Mouse (Mus musculus): ENCODE results near the gene Dync2li1. TPM values are rescaled to one million over a fixed set of nuclear protein-coding genes. Genes with fewer than 3 reads are reported as not detected.

Dync2li1 gene
- polyA plus RNA-seq, 1 experiment = 2.2 TPM

DNA sequence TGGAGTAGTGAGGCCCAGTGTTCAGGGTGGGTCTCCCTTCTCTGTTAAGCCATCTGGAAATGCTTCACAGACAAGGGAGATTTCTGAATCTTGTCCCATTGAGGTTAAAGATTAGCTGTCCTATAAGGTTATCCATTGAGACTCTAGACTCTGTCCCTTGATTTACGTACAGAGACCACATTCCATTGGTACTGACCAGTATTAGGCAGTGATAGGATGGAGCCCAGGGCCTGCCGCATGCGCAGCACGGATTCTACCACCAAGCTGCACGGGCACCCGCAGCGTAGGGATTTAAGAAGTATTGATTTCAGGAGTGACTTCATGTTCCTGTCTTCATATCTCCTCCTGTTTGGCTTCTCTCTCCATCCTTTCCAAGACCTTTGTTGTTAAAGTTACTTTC, 36.2 kb upstream of the Dync2li1 start:
- WGBS = 94% methylated on average over 7 of the region's 7 CpGs
- Histone ChIP-seq H3K4me3 (replicated peaks; ENCODE audit: control insufficient read depth, low read depth, low read length) (no peak overlapping the region), H3K4me1 (ENCODE audit: control insufficient read depth, insufficient read depth, low read length) (no peaks in the 10 kb centered on the region), H3K27ac (ENCODE audit: control insufficient read depth, insufficient read depth, low read depth, low read length, poor library complexity) (no peak overlapping the region)
- TF ChIP-seq POLR2A (IDR thresholded peaks at IDR 0.05; ENCODE audit: borderline replicate concordance, control insufficient read depth, low read depth, low read length) (no peak), CTCF (IDR thresholded peaks at IDR 0.05; ENCODE audit: control insufficient read depth, insufficient read depth, low read length) (no peak)

DNA sequence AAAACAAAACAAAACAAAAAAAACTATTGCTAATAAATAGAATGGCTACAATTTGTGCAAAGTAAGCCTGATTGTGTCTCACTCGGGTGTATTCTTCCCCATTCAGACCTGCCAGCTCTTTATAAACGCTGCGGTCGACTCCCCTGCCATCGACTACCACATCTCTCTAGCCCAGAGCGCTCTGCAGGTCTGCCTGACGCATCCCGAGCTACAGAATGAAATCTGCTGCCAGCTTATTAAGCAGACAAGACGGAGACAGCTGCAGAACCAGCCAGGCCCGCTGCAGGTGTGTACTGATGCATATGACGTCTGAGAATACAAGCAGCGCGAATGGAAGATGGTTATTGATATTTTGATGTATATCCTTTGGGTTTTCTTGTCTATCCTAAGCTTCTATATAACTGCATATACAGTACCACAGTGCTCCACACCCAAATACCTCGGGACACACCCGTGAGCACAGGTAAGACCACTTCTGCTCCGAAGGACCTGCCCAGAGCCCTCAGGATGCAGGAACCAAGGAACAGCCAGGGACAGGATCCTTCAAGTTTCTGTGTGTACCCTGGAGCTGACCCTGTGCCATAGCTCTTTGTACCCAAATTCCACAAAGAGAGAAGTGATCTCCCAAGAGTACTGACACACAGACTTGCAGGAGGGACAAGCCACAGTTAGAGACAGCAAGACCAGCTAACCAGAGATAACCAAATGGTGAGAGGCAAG, 34.7 kb upstream of the Dync2li1 start:
- no peak for TF ChIP-seq CTCF (IDR thresholded peaks at IDR 0.05; ENCODE audit: control insufficient read depth, insufficient read depth, low read length)
- no peak for TF ChIP-seq POLR2A (IDR thresholded peaks at IDR 0.05; ENCODE audit: borderline replicate concordance, control insufficient read depth, low read depth, low read length)
- WGBS = 83% methylated on average over 16 of the region's 16 CpGs
- Histone ChIP-seq H3K4me1 (ENCODE audit: control insufficient read depth, insufficient read depth, low read length) (no peaks in the 10 kb centered on the region), H3K27ac (ENCODE audit: control insufficient read depth, insufficient read depth, low read depth, low read length, poor library complexity) (no peak overlapping the region), H3K4me3 (replicated peaks; ENCODE audit: control insufficient read depth, low read depth, low read length) (no peak overlapping the region)

DNA sequence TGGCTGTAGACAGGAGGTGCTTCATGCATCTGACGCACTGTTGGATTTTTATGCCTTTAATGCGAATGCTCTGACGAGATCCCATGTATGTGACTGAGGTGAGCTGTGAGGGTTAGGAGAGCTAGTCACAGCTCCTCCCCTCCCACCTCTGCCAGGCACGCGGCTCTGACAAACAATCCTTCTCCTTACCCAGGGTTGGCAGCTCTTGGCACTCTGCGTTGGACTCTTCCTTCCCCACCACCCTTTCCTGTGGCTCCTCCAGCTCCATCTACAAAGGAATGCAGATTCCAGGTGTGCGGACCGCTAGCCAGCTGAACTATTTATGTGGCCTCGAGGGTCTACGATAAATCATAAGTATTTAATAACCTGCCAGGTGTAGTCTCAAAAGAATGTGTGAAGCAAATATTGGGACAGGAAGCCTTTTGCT, 30.3 kb upstream of the Dync2li1 start:
- 64% methylated on average over 10 of the region's 10 CpGs for WGBS
- no peaks in the 10 kb centered on the region; the same call in none of the 2 replicates for H3K4me1 ChIP-seq (ENCODE audit: control insufficient read depth, insufficient read depth, low read length)
- TF ChIP-seq POLR2A (IDR thresholded peaks at IDR 0.05; ENCODE audit: borderline replicate concordance, control insufficient read depth, low read depth, low read length) (no peak), CTCF (IDR thresholded peaks at IDR 0.05; ENCODE audit: control insufficient read depth, insufficient read depth, low read length) (no peak)
- H3K27ac ChIP-seq (ENCODE audit: control insufficient read depth, insufficient read depth, low read depth, low read length, poor library complexity) = no peak overlapping the region
- H3K4me3 ChIP-seq (replicated peaks; ENCODE audit: control insufficient read depth, low read depth, low read length) = no peak overlapping the region

DNA sequence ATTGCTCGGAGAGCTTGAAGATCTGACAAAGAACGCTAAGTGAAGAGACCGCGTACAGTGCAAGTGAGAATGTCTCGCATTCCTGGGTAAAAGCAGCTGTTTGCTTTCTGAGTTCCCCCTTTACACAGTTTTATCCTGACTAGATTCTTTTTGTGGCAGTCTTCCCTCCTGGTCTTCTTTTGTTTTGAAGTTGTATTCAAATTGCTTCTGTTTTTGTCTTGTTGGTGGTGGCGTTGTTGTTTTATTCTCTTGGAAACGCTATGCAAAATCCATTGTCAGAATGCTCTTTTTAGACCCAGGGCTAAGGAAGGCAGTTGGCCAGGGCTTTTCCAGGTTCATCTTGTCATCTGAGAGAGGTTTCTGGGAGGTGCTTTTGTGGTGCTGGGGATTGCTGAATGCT, 29.8 kb upstream of the Dync2li1 start:
- 84% methylated on average over 7 of the region's 7 CpGs for WGBS
- no peak for TF ChIP-seq POLR2A (IDR thresholded peaks at IDR 0.05; ENCODE audit: borderline replicate concordance, control insufficient read depth, low read depth, low read length)
- TF ChIP-seq CTCF (IDR thresholded peaks at IDR 0.05; ENCODE audit: control insufficient read depth, insufficient read depth, low read length) = no peak
- Histone ChIP-seq H3K4me1 (ENCODE audit: control insufficient read depth, insufficient read depth, low read length) (no peaks in the 10 kb centered on the region; the same call in none of the 2 replicates), H3K4me3 (replicated peaks; ENCODE audit: control insufficient read depth, low read depth, low read length) (no peak overlapping the region), H3K27ac (ENCODE audit: control insufficient read depth, insufficient read depth, low read depth, low read length, poor library complexity) (no peak overlapping the region)

DNA sequence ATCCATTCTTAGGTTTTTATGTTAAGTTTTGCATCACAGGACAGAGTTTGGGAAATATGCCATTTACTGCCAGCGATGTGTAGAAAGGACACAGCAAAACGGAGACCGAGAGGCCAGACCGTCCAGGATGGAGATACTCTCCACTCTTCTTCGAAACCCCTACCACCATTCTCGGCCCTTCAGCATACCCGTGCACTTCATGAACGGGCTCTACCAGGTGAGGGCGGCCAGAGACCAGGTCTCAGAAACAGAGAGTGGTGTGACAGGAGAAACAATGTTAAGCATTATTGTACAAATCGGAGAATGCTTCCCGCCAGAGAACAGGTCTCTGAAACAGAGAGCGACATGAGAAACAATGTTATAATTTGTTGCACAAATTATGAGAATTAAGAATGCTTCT, 28.4 kb upstream of the Dync2li1 start:
- Histone ChIP-seq H3K4me1 (ENCODE audit: control insufficient read depth, insufficient read depth, low read length) (no peaks in the 10 kb centered on the region; the same call in none of the 2 replicates), H3K27ac (ENCODE audit: control insufficient read depth, insufficient read depth, low read depth, low read length, poor library complexity) (no peak overlapping the region), H3K4me3 (replicated peaks; ENCODE audit: control insufficient read depth, low read depth, low read length) (no peak overlapping the region)
- WGBS = 82% methylated on average over 12 of the region's 12 CpGs
- TF ChIP-seq CTCF (IDR thresholded peaks at IDR 0.05; ENCODE audit: control insufficient read depth, insufficient read depth, low read length) = no peak
- TF ChIP-seq POLR2A (IDR thresholded peaks at IDR 0.05; ENCODE audit: borderline replicate concordance, control insufficient read depth, low read depth, low read length) = no peak

DNA sequence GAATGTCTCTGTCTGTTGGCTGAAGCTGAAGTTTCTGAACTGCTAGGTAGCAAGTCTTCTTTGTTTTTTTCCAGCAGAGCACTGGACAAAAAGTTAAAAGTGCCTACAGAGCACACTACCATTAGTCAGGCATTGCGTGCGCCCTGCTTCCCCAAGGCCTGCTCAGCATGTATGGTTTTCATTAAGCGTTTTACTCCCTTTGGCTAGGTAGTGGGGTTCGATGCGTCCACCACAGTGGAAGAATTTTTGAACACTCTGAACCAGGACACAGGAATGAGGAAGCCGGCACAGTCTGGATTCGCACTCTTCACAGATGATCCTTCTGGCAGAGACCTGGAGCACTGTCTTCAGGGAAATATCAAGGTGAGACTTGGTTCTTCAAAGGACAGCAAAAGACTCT, 27.4 kb upstream of the Dync2li1 start:
- Histone ChIP-seq H3K4me1 (ENCODE audit: control insufficient read depth, insufficient read depth, low read length) (no peaks in the 10 kb centered on the region; the same call in none of the 2 replicates), H3K27ac (ENCODE audit: control insufficient read depth, insufficient read depth, low read depth, low read length, poor library complexity) (no peak overlapping the region), H3K4me3 (replicated peaks; ENCODE audit: control insufficient read depth, low read depth, low read length) (no peak overlapping the region)
- TF ChIP-seq CTCF (IDR thresholded peaks at IDR 0.05; ENCODE audit: control insufficient read depth, insufficient read depth, low read length) (no peak), POLR2A (IDR thresholded peaks at IDR 0.05; ENCODE audit: borderline replicate concordance, control insufficient read depth, low read depth, low read length) (no peak)
- 89% methylated on average over 7 of the region's 7 CpGs for WGBS

DNA sequence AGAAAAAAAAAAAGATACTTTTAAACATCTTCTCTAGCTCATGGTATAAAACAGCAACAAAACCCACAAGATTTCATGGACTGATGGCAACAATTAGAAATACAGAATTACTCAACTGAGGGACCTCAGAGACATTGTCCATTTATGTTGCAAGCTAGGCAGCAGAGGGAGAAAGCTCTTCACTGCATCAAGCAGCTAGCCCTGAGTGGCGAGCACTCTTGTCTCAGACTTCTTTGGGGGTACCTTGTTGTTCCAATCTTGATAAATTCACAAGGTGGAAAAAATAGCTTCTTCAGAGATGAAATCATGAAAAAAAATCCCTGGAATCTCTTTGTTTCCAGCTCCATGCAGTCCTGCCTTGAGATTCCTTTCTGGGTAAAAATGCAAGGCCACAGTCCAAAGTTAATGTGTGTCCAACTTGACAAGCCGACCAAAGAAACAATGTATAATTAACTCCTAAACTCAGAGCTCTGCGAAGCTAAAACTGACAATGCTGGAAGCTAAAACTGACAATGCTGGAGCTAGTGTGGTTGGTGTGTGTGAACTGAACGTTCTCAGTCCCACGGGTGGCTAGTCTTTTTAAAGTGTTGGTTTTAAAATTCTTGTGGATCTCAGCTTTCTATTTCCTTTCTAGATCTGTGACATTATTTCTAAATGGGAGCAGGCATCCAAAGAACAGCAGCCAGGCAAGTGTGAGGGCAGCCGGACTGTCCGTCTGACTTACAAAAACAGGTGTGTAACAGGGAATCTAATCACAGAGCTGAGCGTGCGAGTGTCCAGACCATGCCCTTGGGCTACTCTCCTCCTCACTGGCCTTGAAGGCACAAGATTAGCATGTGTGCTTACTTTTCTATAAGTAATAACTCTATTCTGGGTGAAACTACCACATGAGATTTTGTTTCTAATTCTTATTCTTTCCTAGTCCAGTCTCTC, 26.0 kb upstream of the Dync2li1 start:
- Histone ChIP-seq H3K27ac (ENCODE audit: control insufficient read depth, insufficient read depth, low read depth, low read length, poor library complexity) (no peak overlapping the region), H3K4me1 (ENCODE audit: control insufficient read depth, insufficient read depth, low read length) (no peaks in the 10 kb centered on the region; the same call in none of the 2 replicates), H3K4me3 (replicated peaks; ENCODE audit: control insufficient read depth, low read depth, low read length) (no peak overlapping the region)
- WGBS = 71% methylated on average over 9 of the region's 9 CpGs
- TF ChIP-seq POLR2A (IDR thresholded peaks at IDR 0.05; ENCODE audit: borderline replicate concordance, control insufficient read depth, low read depth, low read length) (no peak), CTCF (IDR thresholded peaks at IDR 0.05; ENCODE audit: control insufficient read depth, insufficient read depth, low read length) (no peak)

DNA sequence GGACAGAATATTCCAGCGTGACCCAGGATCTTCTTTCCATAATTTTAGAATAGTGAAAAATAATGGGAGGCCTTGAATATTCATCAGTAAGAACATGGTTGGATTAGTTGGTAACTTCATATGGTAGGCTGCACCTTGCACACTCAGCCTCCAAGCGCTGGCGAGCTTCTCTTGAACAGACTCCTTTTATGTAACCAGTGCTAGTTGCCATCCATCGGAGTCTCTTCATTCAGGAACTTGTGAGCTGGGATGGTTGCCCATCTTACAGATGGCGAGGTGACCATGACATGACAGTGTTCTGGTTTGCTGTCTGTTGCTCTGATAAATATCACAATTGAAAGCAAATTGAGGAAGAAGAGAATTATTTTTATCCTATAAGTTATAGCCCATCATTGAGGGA, 24.5 kb upstream of the Dync2li1 start:
- H3K27ac ChIP-seq (ENCODE audit: control insufficient read depth, insufficient read depth, low read depth, low read length, poor library complexity) = no peak overlapping the region
- TF ChIP-seq POLR2A (IDR thresholded peaks at IDR 0.05; ENCODE audit: borderline replicate concordance, control insufficient read depth, low read depth, low read length) (no peak), CTCF (IDR thresholded peaks at IDR 0.05; ENCODE audit: control insufficient read depth, insufficient read depth, low read length) (no peak)
- 80% methylated on average over 5 of the region's 5 CpGs for WGBS
- H3K4me1 ChIP-seq (ENCODE audit: control insufficient read depth, insufficient read depth, low read length) = no peaks in the 10 kb centered on the region; the same call in 1 of the 2 replicates
- no peak overlapping the region for H3K4me3 ChIP-seq (replicated peaks; ENCODE audit: control insufficient read depth, low read depth, low read length)
